Mouse (Mus musculus) C2C12 (cell line): ENCODE data around the gene Slc44a1.

Experiments used
- CEBPB ChIP-seq: IDR thresholded peaks from one replicate; pipeline ENCODE4 v1.6.1; 2011; ENCODE audit warnings: low read depth, mild to moderate bottlenecking, control low read depth, moderate library complexity
- CTCF ChIP-seq: IDR thresholded peaks from one replicate; pipeline ENCODE4 v1.5.1; 2011; ENCODE audit not compliant: control insufficient read depth, insufficient read depth, insufficient read length
- FOSL1 ChIP-seq: IDR thresholded peaks from one replicate; pipeline ENCODE4 v1.8.0; 2011; ENCODE audit warnings: mild to moderate bottlenecking, low read length; ENCODE audit not compliant: poor library complexity, insufficient read depth, severe bottlenecking
- MAX ChIP-seq: IDR thresholded peaks from one replicate; pipeline ENCODE4 v1.6.1; 2011; ENCODE audit warnings: mild to moderate bottlenecking, control low read depth
- MYOD1 ChIP-seq: IDR thresholded peaks from one replicate; pipeline ENCODE4 v1.6.1; 2011; ENCODE audit warnings: low read depth; ENCODE audit not compliant: control insufficient read depth, insufficient read length
- MYOG ChIP-seq: IDR thresholded peaks from one replicate; pipeline ENCODE4 v1.6.1; 2011; ENCODE audit not compliant: control insufficient read depth, insufficient read length; ENCODE audit errors: extremely low read depth
- USF1 ChIP-seq: IDR thresholded peaks from one replicate; pipeline ENCODE4 v1.6.1; 2011; ENCODE audit warnings: low read depth, mild to moderate bottlenecking, control low read depth, moderate library complexity

DNA sequence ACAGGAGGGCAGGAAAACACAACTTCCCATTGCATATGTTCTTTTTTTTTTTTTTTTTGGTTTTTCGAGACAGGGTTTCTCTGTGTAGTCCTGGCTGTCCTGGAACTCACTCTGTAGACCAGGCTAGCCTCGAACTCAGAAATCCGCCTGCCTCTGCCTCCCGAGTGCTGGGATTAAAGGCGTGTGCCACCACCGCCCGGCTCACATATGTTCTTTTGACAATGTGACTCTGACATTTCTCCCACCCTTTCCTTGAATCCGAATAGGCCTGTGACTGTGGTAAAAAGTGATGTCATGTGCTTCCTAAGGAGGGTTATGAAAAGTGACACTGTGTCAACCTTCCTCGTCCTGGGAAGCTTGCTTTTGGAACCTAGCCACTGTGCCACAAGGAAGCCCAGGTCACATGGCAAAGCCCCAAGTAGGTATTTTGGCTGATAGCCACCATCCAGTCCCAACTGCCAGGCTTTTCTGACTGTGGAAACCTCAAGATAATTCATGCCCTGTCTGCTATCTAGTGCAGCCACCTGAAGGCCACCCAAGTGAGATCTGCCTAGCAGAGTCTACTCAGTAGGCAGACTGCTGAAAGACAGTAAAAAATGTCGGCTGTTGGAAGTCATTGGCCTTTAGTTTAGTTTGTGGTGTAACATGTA, 8.5 kb upstream of the Slc44a1 start:
- TF ChIP-seq CTCF (no peak), USF1 (no peak), FOSL1 (no peak), MAX (no peak), CEBPB (no peak), MYOD1 (no peak), MYOG (no peak)
